Mouse (Mus musculus) bone marrow, adult 2 months (tissue): ENCODE data around the gene Kcnk1.

Experiments used
- CTCF ChIP-seq: fragments of 200-500 bp; IDR thresholded peaks from 2 replicates; pipeline ENCODE4 v1.5.1; 2011; ENCODE audit warnings: low read length, control low read depth; ENCODE audit not compliant: control insufficient read depth, insufficient read depth
- POLR2A ChIP-seq: fragments of 200-500 bp; IDR thresholded peaks from 2 replicates; pipeline ENCODE4 v1.6.1; 2011; ENCODE audit warnings: low read depth, mild to moderate bottlenecking, control low read depth, low read length, borderline replicate concordance; ENCODE audit not compliant: control insufficient read depth

DNA sequence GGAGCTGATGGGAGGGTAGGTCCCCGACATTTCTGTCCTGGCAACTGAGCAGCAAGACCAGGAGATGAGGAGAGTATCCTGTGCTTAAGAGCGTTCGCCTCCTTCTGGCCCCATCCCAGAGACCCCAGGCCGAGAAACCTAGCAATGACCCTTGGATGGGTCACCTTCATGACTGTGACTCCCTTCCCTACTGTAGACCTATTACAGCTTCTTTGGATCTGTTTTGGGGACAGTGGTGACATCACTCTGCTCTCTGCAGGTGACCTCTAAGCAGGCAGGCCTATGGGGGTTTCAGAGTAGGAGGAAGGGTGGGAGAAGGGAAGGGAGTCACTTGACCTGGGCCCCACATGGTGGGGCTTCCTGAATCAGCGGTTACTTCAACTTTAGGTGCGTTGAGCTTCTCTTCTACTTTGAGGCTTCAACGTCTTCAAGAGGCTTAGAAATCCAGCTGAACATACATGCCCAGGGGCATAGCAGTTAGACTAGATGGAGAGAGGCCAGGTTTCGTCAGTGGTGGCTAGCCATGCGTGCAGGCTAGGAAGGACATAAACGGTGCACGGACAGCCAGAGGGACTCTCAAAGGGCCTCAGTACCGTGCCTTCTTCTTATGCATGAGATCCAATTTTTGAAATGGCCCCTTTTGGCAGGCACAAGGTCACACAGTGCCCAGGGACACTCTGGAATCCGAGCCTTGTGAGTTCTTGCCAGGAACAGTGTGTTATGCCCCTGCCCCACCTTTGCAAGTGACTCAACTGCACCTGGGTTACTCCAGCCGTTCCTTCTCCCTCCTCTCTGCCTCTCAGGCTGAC is 1.3 kb downstream of the Kcnk1 start:
- TF ChIP-seq CTCF (no peak), POLR2A (no peak)
